24 mouse cellular contexts compared by ENCODE assay signal in the genomic region with DNA sequence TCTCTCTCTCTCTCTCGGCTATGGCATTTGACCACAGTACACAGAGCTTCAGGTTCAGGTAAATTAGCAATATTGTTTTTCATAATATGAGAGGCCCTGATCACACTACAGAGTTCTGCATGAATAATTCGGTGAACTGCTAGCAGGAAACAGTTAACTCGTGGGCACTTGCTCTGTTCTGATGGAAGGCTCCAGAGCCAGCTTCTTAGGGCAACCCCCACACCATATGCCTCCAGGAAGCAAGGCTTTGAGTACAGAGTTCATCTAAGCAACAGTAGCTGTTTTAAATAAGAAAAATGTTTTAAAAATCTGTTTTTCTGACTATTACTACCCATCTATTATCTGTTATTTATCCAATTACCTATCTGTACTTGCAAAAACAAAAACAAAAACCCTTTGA. TPM values are rescaled to one million over a fixed set of nuclear protein-coding genes. Genes with fewer than 3 reads are reported as not detected.
DNase-seq lines count a peak whose midpoint lies in the region; ATAC-seq and TF ChIP-seq lines count a peak whose summit lies in the region.
"Had no signal": no experiment of that assay in that cellular context is flagged by ENCODE, and none has a peak within 500 bp of the region (broad histone marks: within the 10 kb centered on the region; RNA-seq: fewer than 3 reads in every experiment).

No protein-coding gene starts in this region.

- intact Hi-C loops in left cerebral cortex, adult 2 months (cut with DNase I): no loop called here
- intact Hi-C loops in left cerebral cortex, postnatal 36 days (cut with DNase I): no loop called here

- H3K4me3 ChIP-seq in forebrain, embryonic 16.5 days (replicated peaks; ENCODE audit: low read length): no peak overlapping the region
- H3K4me3 ChIP-seq in forebrain, embryonic 13.5 days: no peak overlapping the region
- no peak overlapping the region for H3K4me3 ChIP-seq in heart, embryonic 10.5 days
- H3K4me3 ChIP-seq in left cerebral cortex, adult 2 months: no peak overlapping the region
- H3K4me3 ChIP-seq: embryonic facial prominence, embryonic 15.5 days; erythroblast, embryonic 14.5 days; forebrain, embryonic 10.5 days; heart, adult 2 months; heart, embryonic 12.5 days; hindbrain, embryonic 12.5 days had no signal

- ATAC-seq in forebrain, embryonic 16.5 days: peak; percentile 39; the same call in 1 of the 2 replicates
- no peak for ATAC-seq in forebrain, embryonic 13.5 days
- ATAC-seq: CD4-positive, CD25-positive, alpha-beta regulatory T cell, adult 4 months; hindbrain, embryonic 16.5 days; inflammation-experienced regulatory T-cells, adult 6 months had no signal

- no peak for TF ChIP-seq CTCF in left cerebral cortex, adult 2 months (IDR thresholded peaks at IDR 0.05)

- peaks cover 8% of the 10 kb centered on the region for H3K4me1 ChIP-seq in forebrain, embryonic 16.5 days (replicated peaks; ENCODE audit: control insufficient read depth, insufficient read depth, low read length)
- H3K4me1 ChIP-seq in forebrain, embryonic 13.5 days: 0 out of 2 replicates have a peak, but pooled peaks cover 4% of the 10 kb centered on the region
- H3K4me1 ChIP-seq in heart, embryonic 10.5 days: peaks cover 23% of the 10 kb centered on the region
- H3K4me1 ChIP-seq: embryonic facial prominence, embryonic 15.5 days had no signal

- no peaks in the 10 kb centered on the region for H3K27me3 ChIP-seq in forebrain, embryonic 16.5 days (replicated peaks; ENCODE audit: control insufficient read depth, insufficient read depth, low read length)
- H3K27me3 ChIP-seq in forebrain, embryonic 13.5 days: no peaks in the 10 kb centered on the region
- no peaks in the 10 kb centered on the region for H3K27me3 ChIP-seq in heart, embryonic 10.5 days (ENCODE audit: insufficient read depth, poor library complexity, severe bottlenecking)
- H3K27me3 ChIP-seq: embryonic facial prominence, embryonic 15.5 days; heart, embryonic 12.5 days; hindbrain, embryonic 12.5 days had no signal

- no peaks in the 10 kb centered on the region for H3K36me3 ChIP-seq in forebrain, embryonic 16.5 days (ENCODE audit: control insufficient read depth, insufficient read depth)
- H3K36me3 ChIP-seq in forebrain, embryonic 13.5 days (ENCODE audit: poor library complexity, severe bottlenecking): no peaks in the 10 kb centered on the region
- H3K36me3 ChIP-seq in heart, embryonic 10.5 days: no peaks in the 10 kb centered on the region
- H3K36me3 ChIP-seq: embryonic facial prominence, embryonic 15.5 days; forebrain, embryonic 10.5 days; G1E; heart, embryonic 12.5 days; hindbrain, embryonic 12.5 days had no signal

- DNase-seq in heart, embryonic 10.5 days (ENCODE audit: low spot score): peak; percentile 13
- DNase-seq in heart, postnatal 4 days: no peak
- DNase-seq in left cerebral cortex, adult 2 months (ENCODE audit: extremely low spot score in 1 of 2, low spot score in 2 of 2): no peak
- DNase-seq in left cerebral cortex, postnatal 36 days (ENCODE audit: low spot score in 2 of 2): no peak
- peak; percentile 59 for DNase-seq in adipocyte (ENCODE audit: low spot score)
- DNase-seq in cerebellum, adult 18-20 months: no peak
- DNase-seq: adrenal gland, postnatal 10 days; B cell, adult 2 months; cerebellum, adult 2 months; cerebellum, postnatal 10 days; embryo, embryonic 11 days; gastrocnemius, postnatal 10 days; heart, adult 2 months had no signal

- H3K9me3 ChIP-seq in forebrain, embryonic 16.5 days (ENCODE audit: control insufficient read depth, low read length): no peaks in the 10 kb centered on the region
- H3K9me3 ChIP-seq in forebrain, embryonic 13.5 days (replicated peaks): no peaks in the 10 kb centered on the region
- no peaks in the 10 kb centered on the region for H3K9me3 ChIP-seq in heart, embryonic 10.5 days
- H3K9me3 ChIP-seq: embryonic facial prominence, embryonic 15.5 days; forebrain, embryonic 10.5 days; G1E; heart, embryonic 12.5 days; hindbrain, embryonic 12.5 days had no signal

- no peak overlapping the region for H3K9ac ChIP-seq in forebrain, embryonic 16.5 days (replicated peaks; ENCODE audit: low read depth, low read length)
- no peak overlapping the region for H3K9ac ChIP-seq in forebrain, embryonic 13.5 days
- H3K9ac ChIP-seq: embryonic facial prominence, embryonic 15.5 days; heart, embryonic 12.5 days; hindbrain, embryonic 12.5 days had no signal

- 65% methylated on average over 3 of the region's 3 CpGs for WGBS in forebrain, embryonic 16.5 days
- 79% methylated on average over 3 of the region's 3 CpGs for WGBS in forebrain, embryonic 13.5 days
- 61% methylated on average over 3 of the region's 3 CpGs for whole genome bisulfite sequencing in heart, embryonic 10.5 days

- H3K4me2 ChIP-seq in forebrain, embryonic 16.5 days (ENCODE audit: low read length): no peak overlapping the region
- no peak overlapping the region for H3K4me2 ChIP-seq in forebrain, embryonic 13.5 days
- H3K4me2 ChIP-seq: embryonic facial prominence, embryonic 15.5 days; heart, embryonic 12.5 days; hindbrain, embryonic 12.5 days had no signal

- H3K27ac ChIP-seq in forebrain, embryonic 16.5 days (ENCODE audit: low read length): no peak overlapping the region
- H3K27ac ChIP-seq in forebrain, embryonic 13.5 days: no peak overlapping the region
- H3K27ac ChIP-seq in heart, embryonic 10.5 days: no peak overlapping the region
- H3K27ac ChIP-seq in left cerebral cortex, adult 2 months: peak overlapping the region; percentile 47
- H3K27ac ChIP-seq: embryonic facial prominence, embryonic 15.5 days; forebrain, embryonic 10.5 days; heart, adult 2 months; hindbrain, embryonic 12.5 days had no signal

RNA-seq across cellular contexts. Expression of a gene that starts 50.2 kb away (rescaled TPM):
- 0.27 and 0.47 TPM in 2 replicates for polyA plus RNA-seq in forebrain, embryonic 16.5 days (2015; fragmentation: Nextera tagmentation; extraction: Ambion mirVana)
- 0.21 and 0.34 TPM in 2 replicates for polyA plus RNA-seq in forebrain, embryonic 13.5 days (2015; fragmentation: Nextera tagmentation; extraction: Ambion mirVana)
- 2.4 and 2.6 TPM in 2 replicates for polyA plus RNA-seq in heart, embryonic 10.5 days (2016; fragmentation: Nextera tagmentation; extraction: Ambion mirVana)
- total RNA-seq in heart, postnatal 4 days (2021): 1 to 10 TPM; 2.2 to 2.6 TPM
- 1 to 10 TPM; 1.6 to 2.8 TPM for total RNA-seq in left cerebral cortex, adult 2 months (2021)
- 1 to 10 TPM; 2.5 to 2.8 TPM for total RNA-seq in left cerebral cortex, postnatal 36 days (2021)
- total RNA-seq: G1E had no signal
- polyA plus RNA-seq: erythroblast, embryonic 14.5 days; G1E; inflammation-experienced regulatory T-cells, adult 6 months had no signal

Comparison
In these comparisons a context has a peak if more than half of its experiments do, and no peak if none do; other contexts are left out.
1. DNase-seq: peak in heart, embryonic 10.5 days (single experiment) and adipocyte (single experiment); none in heart, postnatal 4 days (single experiment), left cerebral cortex, adult 2 months (0 of 2), left cerebral cortex, postnatal 36 days (0 of 2) and cerebellum, adult 18-20 months (0 of 2).